Mouse (Mus musculus) small intestine, adult 2 months (tissue): ENCODE measurements around the gene Eva1c.

Experiments
- CTCF ChIP-seq: fragments of 200-500 bp; IDR thresholded peaks from 2 replicates; pipeline ENCODE4 v1.5.1; 2012; ENCODE audit warnings: low read depth, mild to moderate bottlenecking, control low read depth, inconsistent platforms, low read length, moderate library complexity, mixed read lengths; ENCODE audit not compliant: insufficient replicate concordance, insufficient read length; ENCODE audit errors: extremely low read depth
- POLR2A ChIP-seq: fragments of 200-500 bp; IDR thresholded peaks from 2 replicates; pipeline ENCODE4 v1.6.1; 2012; ENCODE audit warnings: low read depth, mild to moderate bottlenecking, control low read depth, inconsistent platforms, low read length, moderate library complexity

GRCm38 (mm10) chr16:90809975-90810715 lies 16.4 kb upstream of the Eva1c start, which contains the start of gene Urb1:
- TF ChIP-seq CTCF = no peak
- TF ChIP-seq POLR2A = no peak
